Mouse (Mus musculus): ENCODE measurements around the gene Abhd14b.

DNA sequence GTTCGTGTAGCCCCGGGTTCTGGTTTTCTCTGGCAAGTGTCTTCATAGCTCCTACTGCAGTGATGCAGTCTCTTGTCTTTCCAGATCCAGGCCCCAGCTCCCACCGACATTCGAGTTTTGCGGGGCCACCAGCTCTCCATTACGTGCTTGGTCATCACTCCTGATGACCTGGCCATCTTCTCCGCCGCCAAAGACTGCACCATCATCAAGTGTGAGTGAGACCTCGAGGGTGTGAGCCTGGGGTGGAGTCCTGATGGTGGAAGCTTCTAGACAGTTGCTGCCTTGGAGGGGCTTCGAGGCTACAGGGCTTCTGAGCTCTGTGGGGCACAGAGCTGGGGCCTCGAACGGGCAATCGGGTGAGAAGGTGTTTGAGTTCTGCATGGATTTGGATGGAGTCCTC is 34.4 kb downstream of the Abhd14b start:
- no peak for TF ChIP-seq CTCF (IDR thresholded peaks at IDR 0.05; ENCODE audit: low read depth, low read length)
- no peak for TF ChIP-seq POLR2A (IDR thresholded peaks at IDR 0.05; ENCODE audit: extremely low read depth, insufficient read depth, low read length)
